Mouse (Mus musculus) midbrain, embryonic 14.5 days (tissue): ENCODE measurements around the gene Commd6. TPM values are rescaled to one million over a fixed set of nuclear protein-coding genes. Genes with fewer than 3 reads are reported as not detected.
A peak's percentile ranks its signal among the peaks of the same experiment; 100 is the strongest.

Source experiments
- ATAC-seq: fragments of 200-750 bp; cut with Nextera tagmentation; 2 replicates; pipeline ENCODE4 v1.8.0; 2017; ENCODE audit warnings: moderate number of reproducible peaks, moderate library complexity; ENCODE audit not compliant: low FRiP score, low TSS enrichment
- DNase-seq: peaks from one replicate; pipeline ENCODE4 v3.0.0-alpha.2; 2015
- H3K27ac ChIP-seq: fragments of 300-500 bp; sonication (generic); replicated peaks from 2 replicates; pipeline ENCODE4 v1.5.1; 2014; ENCODE audit warnings: mild to moderate bottlenecking, low read depth, low read length, moderate library complexity
- H3K27me3 ChIP-seq: fragments of 300-500 bp; sonication (generic); 2 replicates; pipeline ENCODE4 v1.6.1; 2014; ENCODE audit warnings: low read length, control low read depth, mixed read lengths; ENCODE audit not compliant: control insufficient read depth, insufficient read depth
- H3K36me3 ChIP-seq: fragments of 300-500 bp; sonication (generic); 2 replicates; pipeline ENCODE4 v1.6.1; 2014; ENCODE audit warnings: low read length, control low read depth; ENCODE audit not compliant: control insufficient read depth, insufficient read depth
- H3K4me1 ChIP-seq: fragments of 300-500 bp; sonication (generic); 2 replicates; pipeline ENCODE4 v1.6.1; 2014; ENCODE audit warnings: mild to moderate bottlenecking, antibody characterized with exemption, low read length, control low read depth; ENCODE audit not compliant: control insufficient read depth, insufficient read depth
- H3K4me2 ChIP-seq: fragments of 300-500 bp; sonication (generic); 2 replicates; pipeline ENCODE4 v1.6.1; 2014; ENCODE audit warnings: mild to moderate bottlenecking, low read length, moderate library complexity
- H3K4me3 ChIP-seq: fragments of 300-500 bp; sonication (generic); replicated peaks from 2 replicates; pipeline ENCODE4 v1.5.1; 2014; ENCODE audit warnings: low read depth, low read length
- H3K9ac ChIP-seq: fragments of 300-500 bp; sonication (generic); replicated peaks from 2 replicates; pipeline ENCODE4 v1.6.1; 2014; ENCODE audit warnings: mild to moderate bottlenecking, low read length, moderate library complexity
- H3K9me3 ChIP-seq: fragments of 300-500 bp; sonication (generic); 2 replicates; pipeline ENCODE4 v1.6.1; 2016; ENCODE audit warnings: low read length, control low read depth, mixed read lengths; ENCODE audit not compliant: control insufficient read depth
- WGBS: fragments of 180-500 bp; shearing (Covaris S2); extraction: QIAGEN DNeasy Blood & Tissue Kit; methylation state at CpG from one replicate; pipeline ENCODE4 v1.1.7; 2014; 5-methylcytosine and 5-hydroxymethylcytosine counted together
- polyA plus RNA-seq: library from polyadenylated mRNA; unstranded; fragments of >200 nt; fragmentation: Nextera tagmentation; extraction: Ambion mirVana; gene quantifications from 2 replicates; pipeline ENCODE4 v1.2.1, GENCODE M21; 2014

Gene Commd6
- polyA plus RNA-seq: 95.8 and 97.2 TPM in 2 replicates

GRCm38 (mm10) chr14:101640153-101640843, at the start of gene Commd6:
Gene Commd6, minus strand, starts transcription at chr14:101640686.
- Histone ChIP-seq H3K9me3 (no peaks in the 10 kb centered on the region), H3K4me3 (peak within 1 kb of the TSS; percentile 59), H3K36me3 (peaks cover 4% of the 10 kb centered on the region; the same call in 1 of the 2 replicates), H3K9ac (peak within 1 kb of the TSS; percentile 68), H3K27ac (peak within 1 kb of the TSS; percentile 88), H3K4me1 (peaks cover 7% of the 10 kb centered on the region), H3K4me2 (peak within 1 kb of the TSS; percentile 89), H3K27me3 (no peaks in the 10 kb centered on the region)
- ATAC-seq (peak; percentile 98), DNase-seq (peak; percentile 96)
- WGBS: under 1% methylated on average over 39 of the region's 39 CpGs

- Histone ChIP-seq H3K9me3 (no peaks in the 10 kb centered on the region), H3K27ac (no peak overlapping the region), H3K9ac (no peak overlapping the region), H3K4me1 (no peaks in the 10 kb centered on the region), H3K4me2 (no peak overlapping the region), H3K36me3 (peaks cover 15% of the 10 kb centered on the region), H3K27me3 (no peaks in the 10 kb centered on the region), H3K4me3 (no peak overlapping the region)
- DNase-seq (no peak), ATAC-seq (no peak)
- WGBS: 75% methylated on average over 2 of the region's 2 CpGs
Observed at GRCm38 (mm10) chr14:101688406-101688805, 47.9 kb upstream of the Commd6 start.

DNA sequence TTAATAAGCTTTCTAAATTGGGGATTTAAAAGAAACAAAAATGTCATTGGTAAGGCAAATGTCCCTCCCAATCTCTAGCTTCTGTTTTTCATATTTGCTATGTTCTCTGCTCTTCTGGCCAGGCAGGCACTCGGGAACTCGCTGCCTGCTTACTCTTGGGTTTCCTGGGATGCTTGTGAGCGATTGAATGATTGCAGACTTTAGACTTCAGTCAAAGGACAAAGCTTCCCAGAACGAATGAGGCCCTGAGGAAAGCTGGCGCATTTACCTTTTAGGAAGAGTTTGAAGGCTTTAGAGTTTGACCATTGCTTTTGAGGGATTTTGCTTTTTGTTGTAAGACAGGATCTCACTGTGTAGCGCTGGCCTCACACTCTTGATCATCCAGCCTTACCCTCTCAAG, 47.2 kb upstream of the Commd6 start:
- Histone ChIP-seq H3K36me3 (peaks cover 11% of the 10 kb centered on the region), H3K27ac (no peak overlapping the region), H3K4me1 (no peaks in the 10 kb centered on the region), H3K9ac (no peak overlapping the region), H3K4me2 (no peak overlapping the region), H3K4me3 (no peak overlapping the region), H3K9me3 (no peaks in the 10 kb centered on the region), H3K27me3 (no peaks in the 10 kb centered on the region)
- no peak for DNase-seq
- no peak for ATAC-seq
- WGBS: 91% methylated on average over 6 of the region's 6 CpGs

DNA sequence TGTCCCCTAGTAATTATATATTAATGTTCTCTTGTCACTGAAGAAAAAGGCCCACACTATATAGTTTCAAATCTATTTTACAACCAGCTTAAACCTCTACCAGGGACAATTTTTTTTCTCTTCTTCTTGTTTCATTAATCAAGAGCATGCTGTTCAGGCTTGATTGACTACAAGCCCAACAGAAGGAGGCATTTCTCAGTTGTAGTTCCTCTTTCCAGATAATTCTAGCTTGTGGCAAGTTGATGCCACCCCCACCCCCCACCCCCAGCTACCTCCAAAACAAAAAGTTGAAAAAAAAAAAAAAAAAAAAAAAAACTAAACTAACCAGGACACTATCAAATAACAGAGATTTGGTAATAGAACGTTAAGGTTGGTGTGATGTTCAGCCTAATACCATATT, 31.7 kb upstream of the Commd6 start:
- Histone ChIP-seq H3K9me3 (no peaks in the 10 kb centered on the region), H3K27ac (no peak overlapping the region), H3K4me3 (no peak overlapping the region), H3K4me1 (no peaks in the 10 kb centered on the region), H3K4me2 (no peak overlapping the region), H3K9ac (no peak overlapping the region), H3K27me3 (no peaks in the 10 kb centered on the region), H3K36me3 (peaks cover 51% of the 10 kb centered on the region)
- no peak for DNase-seq
- no peak for ATAC-seq
- 100% methylated on average over 1 of the region's 1 CpGs for WGBS

- ATAC-seq (no peak), DNase-seq (no peak)
- no peak overlapping the region for H3K4me2 ChIP-seq
- no peak overlapping the region for H3K27ac ChIP-seq
- no peak overlapping the region for H3K9ac ChIP-seq
- no peaks in the 10 kb centered on the region for H3K4me1 ChIP-seq
- H3K36me3 ChIP-seq: peaks cover 49% of the 10 kb centered on the region
- H3K4me3 ChIP-seq: no peak overlapping the region
- no peaks in the 10 kb centered on the region for H3K9me3 ChIP-seq
- H3K27me3 ChIP-seq: no peaks in the 10 kb centered on the region
- 97% methylated on average over 7 of the region's 7 CpGs for WGBS
Observed at GRCm38 (mm10) chr14:101668626-101669025, 28.1 kb upstream of the Commd6 start.

GRCm38 (mm10) chr14:101666536-101666935, 26.1 kb upstream of the Commd6 start:
- WGBS: 85% methylated on average over 5 of the region's 5 CpGs
- H3K4me1 ChIP-seq: no peaks in the 10 kb centered on the region
- no peaks in the 10 kb centered on the region for H3K27me3 ChIP-seq
- no peak for DNase-seq
- H3K4me3 ChIP-seq: no peak overlapping the region
- no peak for ATAC-seq
- H3K27ac ChIP-seq: no peak overlapping the region
- H3K36me3 ChIP-seq: peaks cover 47% of the 10 kb centered on the region
- H3K4me2 ChIP-seq: no peak overlapping the region
- H3K9ac ChIP-seq: no peak overlapping the region
- H3K9me3 ChIP-seq: no peaks in the 10 kb centered on the region

DNA sequence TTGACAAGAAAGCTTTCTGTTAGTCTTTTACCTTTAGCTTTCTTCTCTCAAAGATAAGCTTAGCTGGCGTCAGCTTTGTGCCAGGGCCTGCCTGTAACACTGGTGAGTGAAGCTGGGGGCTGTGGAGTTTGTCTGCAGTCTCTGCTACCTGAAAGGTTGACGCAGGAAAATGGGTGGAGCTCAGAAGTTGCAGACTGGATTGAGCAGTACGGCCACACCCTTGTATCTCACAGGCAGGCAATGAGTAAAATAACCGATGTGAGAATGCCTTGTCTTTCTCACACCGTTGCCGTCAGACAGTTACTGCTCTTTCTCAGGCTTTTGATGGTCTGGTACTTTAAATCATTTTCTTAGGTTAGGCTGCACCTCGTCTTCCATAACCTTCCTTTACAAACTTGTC, 25.6 kb upstream of the Commd6 start:
- Histone ChIP-seq H3K4me1 (no peaks in the 10 kb centered on the region), H3K9me3 (no peaks in the 10 kb centered on the region), H3K9ac (no peak overlapping the region), H3K4me2 (no peak overlapping the region), H3K27ac (no peak overlapping the region), H3K4me3 (no peak overlapping the region), H3K27me3 (no peaks in the 10 kb centered on the region), H3K36me3 (peaks cover 49% of the 10 kb centered on the region)
- no peak for DNase-seq
- 94% methylated on average over 7 of the region's 7 CpGs for WGBS
- ATAC-seq: no peak

GRCm38 (mm10) chr14:101664274-101664673, 23.8 kb upstream of the Commd6 start:
- WGBS: 85% methylated on average over 3 of the region's 3 CpGs
- H3K4me2 ChIP-seq: no peak overlapping the region
- H3K27ac ChIP-seq: no peak overlapping the region
- no peaks in the 10 kb centered on the region for H3K9me3 ChIP-seq
- no peaks in the 10 kb centered on the region for H3K4me1 ChIP-seq
- peaks cover 37% of the 10 kb centered on the region for H3K36me3 ChIP-seq
- ATAC-seq: no peak
- H3K9ac ChIP-seq: no peak overlapping the region
- H3K27me3 ChIP-seq: no peaks in the 10 kb centered on the region
- H3K4me3 ChIP-seq: no peak overlapping the region
- no peak for DNase-seq

DNA sequence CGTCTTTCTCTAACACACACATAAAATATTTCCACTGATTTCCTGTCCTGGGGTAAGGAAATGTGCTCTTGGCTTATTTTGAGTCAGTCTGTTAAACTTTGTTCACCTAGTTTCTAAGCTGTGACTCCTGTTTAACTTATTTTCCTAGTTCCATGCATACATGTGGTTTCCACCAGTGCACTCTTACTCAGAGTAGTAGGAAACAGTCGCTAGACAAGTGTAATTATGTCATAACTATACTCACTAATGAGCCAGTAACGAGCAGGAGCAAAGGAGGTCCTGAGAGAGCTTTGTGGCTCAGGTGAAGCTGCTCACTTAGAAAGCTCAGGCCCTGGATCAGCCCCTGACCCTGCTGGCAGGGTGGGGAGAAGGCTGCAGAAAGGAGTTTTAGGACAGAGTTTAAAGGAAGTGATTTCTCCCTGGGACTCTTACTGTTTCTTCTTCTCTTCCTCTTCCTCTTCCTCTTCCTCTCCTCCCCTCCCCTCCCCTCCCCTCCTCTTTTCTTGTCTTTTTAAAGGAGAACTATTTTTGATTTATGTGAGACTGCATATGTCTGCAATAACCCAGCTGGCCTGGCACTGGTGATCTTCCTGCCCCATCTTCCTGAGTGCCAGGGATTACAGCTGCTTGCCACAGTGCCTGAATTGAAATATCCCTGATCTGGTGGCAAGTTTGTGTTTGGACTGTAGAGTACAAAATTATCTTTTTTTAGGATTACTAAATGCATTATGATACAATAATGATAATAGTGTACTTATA, 21.3 kb upstream of the Commd6 start:
- Histone ChIP-seq H3K9ac (no peak overlapping the region), H3K27ac (no peak overlapping the region), H3K4me1 (no peaks in the 10 kb centered on the region), H3K4me2 (no peak overlapping the region), H3K27me3 (no peaks in the 10 kb centered on the region), H3K4me3 (no peak overlapping the region), H3K36me3 (peaks cover 26% of the 10 kb centered on the region), H3K9me3 (no peaks in the 10 kb centered on the region)
- no peak for ATAC-seq
- DNase-seq: no peak
- WGBS: 83% methylated on average over 3 of the region's 3 CpGs
